Mouse (Mus musculus): ENCODE data around the gene Gm28035. TPM values are rescaled to one million over a fixed set of nuclear protein-coding genes. Genes with fewer than 3 reads are reported as not detected.

Gm28035 gene
- polyA plus RNA-seq, 1 experiment from 2014 or later = not detected

- no peak for DNase-seq (ENCODE audit: low spot score)
- Histone ChIP-seq H3K4me3 (no peak overlapping the region), H3K27me3 (ENCODE audit: insufficient read depth, poor library complexity, severe bottlenecking) (no peaks in the 10 kb centered on the region), H3K27ac (no peak overlapping the region), H3K9me3 (no peaks in the 10 kb centered on the region), H3K4me1 (replicated peaks) (no peaks in the 10 kb centered on the region), H3K36me3 (peaks cover 100% of the 10 kb centered on the region)
- 89% methylated on average over 5 of the region's 5 CpGs for WGBS
These were observed 59.6 kb downstream of the Gm28035 start for GRCm38 (mm10) chr2:30299966-30300365.

GRCm38 (mm10) chr2:30306087-30306486 lies 65.7 kb downstream of the Gm28035 start:
- Histone ChIP-seq H3K9me3 (no peaks in the 10 kb centered on the region), H3K4me3 (no peak overlapping the region), H3K27me3 (ENCODE audit: insufficient read depth, poor library complexity, severe bottlenecking) (no peaks in the 10 kb centered on the region), H3K36me3 (peaks cover 100% of the 10 kb centered on the region), H3K4me1 (replicated peaks) (no peaks in the 10 kb centered on the region), H3K27ac (no peak overlapping the region)
- 95% methylated on average over 7 of the region's 7 CpGs for WGBS
- no peak for DNase-seq (ENCODE audit: low spot score)

- H3K36me3 ChIP-seq = peaks cover 98% of the 10 kb centered on the region
- 92% methylated on average over 3 of the region's 3 CpGs for WGBS
- H3K9me3 ChIP-seq = no peaks in the 10 kb centered on the region
- no peaks in the 10 kb centered on the region for H3K4me1 ChIP-seq (replicated peaks)
- no peaks in the 10 kb centered on the region for H3K27me3 ChIP-seq (ENCODE audit: insufficient read depth, poor library complexity, severe bottlenecking)
- no peak overlapping the region for H3K4me3 ChIP-seq
- no peak for DNase-seq (ENCODE audit: low spot score)
- no peak overlapping the region for H3K27ac ChIP-seq
These were observed 69.0 kb downstream of the Gm28035 start for GRCm38 (mm10) chr2:30309351-30309750.

GRCm38 (mm10) chr2:30311481-30311880 lies 71.1 kb downstream of the Gm28035 start:
- 94% methylated on average over 2 of the region's 2 CpGs for WGBS
- H3K36me3 ChIP-seq = peaks cover 98% of the 10 kb centered on the region
- H3K27ac ChIP-seq = no peak overlapping the region
- H3K4me3 ChIP-seq = no peak overlapping the region
- H3K9me3 ChIP-seq = no peaks in the 10 kb centered on the region
- no peaks in the 10 kb centered on the region for H3K4me1 ChIP-seq (replicated peaks)
- H3K27me3 ChIP-seq (ENCODE audit: insufficient read depth, poor library complexity, severe bottlenecking) = no peaks in the 10 kb centered on the region
- no peak for DNase-seq (ENCODE audit: low spot score)

- no peak overlapping the region for H3K4me3 ChIP-seq
- H3K36me3 ChIP-seq = peaks cover 98% of the 10 kb centered on the region
- H3K9me3 ChIP-seq = no peaks in the 10 kb centered on the region
- no peak for DNase-seq (ENCODE audit: low spot score)
- no peaks in the 10 kb centered on the region for H3K27me3 ChIP-seq (ENCODE audit: insufficient read depth, poor library complexity, severe bottlenecking)
- no peak overlapping the region for H3K27ac ChIP-seq
- H3K4me1 ChIP-seq (replicated peaks) = no peaks in the 10 kb centered on the region
- WGBS = 93% methylated on average over 4 of the region's 4 CpGs
These were observed 75.8 kb downstream of the Gm28035 start for GRCm38 (mm10) chr2:30316136-30316535.

GRCm38 (mm10) chr2:30316955-30317354 lies 76.6 kb downstream of the Gm28035 start:
- DNase-seq (ENCODE audit: low spot score) = no peak
- Histone ChIP-seq H3K27me3 (ENCODE audit: insufficient read depth, poor library complexity, severe bottlenecking) (no peaks in the 10 kb centered on the region), H3K4me3 (no peak overlapping the region), H3K27ac (no peak overlapping the region), H3K4me1 (replicated peaks) (no peaks in the 10 kb centered on the region), H3K36me3 (peaks cover 100% of the 10 kb centered on the region), H3K9me3 (no peaks in the 10 kb centered on the region)
- WGBS = 96% methylated on average over 5 of the region's 5 CpGs

- no peak for DNase-seq (ENCODE audit: low spot score)
These were observed 78.9 kb downstream of the Gm28035 start for GRCm38 (mm10) chr2:30319260-30319659.

GRCm38 (mm10) chr2:30323111-30323510 lies 82.7 kb downstream of the Gm28035 start:
- Histone ChIP-seq H3K9me3 (no peaks in the 10 kb centered on the region), H3K36me3 (peaks cover 100% of the 10 kb centered on the region)
- WGBS = 93% methylated on average over 7 of the region's 7 CpGs

More at GRCm38 (mm10) chr2:30319260-30319659, 78.9 kb downstream of the Gm28035 start:
- Histone ChIP-seq H3K27me3 (ENCODE audit: insufficient read depth, poor library complexity, severe bottlenecking) (no peaks in the 10 kb centered on the region), H3K9me3 (no peaks in the 10 kb centered on the region), H3K4me3 (no peak overlapping the region), H3K36me3 (peaks cover 100% of the 10 kb centered on the region), H3K27ac (no peak overlapping the region), H3K4me1 (replicated peaks) (no peaks in the 10 kb centered on the region)
- WGBS = 93% methylated on average over 4 of the region's 4 CpGs

GRCm38 (mm10) chr2:30325296-30325695 lies 84.9 kb downstream of the Gm28035 start:
- Histone ChIP-seq H3K27me3 (ENCODE audit: insufficient read depth, poor library complexity, severe bottlenecking) (no peaks in the 10 kb centered on the region), H3K36me3 (peaks cover 100% of the 10 kb centered on the region), H3K9me3 (no peaks in the 10 kb centered on the region), H3K27ac (no peak overlapping the region), H3K4me3 (no peak overlapping the region), H3K4me1 (replicated peaks) (no peaks in the 10 kb centered on the region)
- WGBS = 95% methylated on average over 5 of the region's 5 CpGs
- DNase-seq (ENCODE audit: low spot score) = no peak

More at GRCm38 (mm10) chr2:30323111-30323510, 82.7 kb downstream of the Gm28035 start:
- Histone ChIP-seq H3K27ac (no peak overlapping the region), H3K27me3 (ENCODE audit: insufficient read depth, poor library complexity, severe bottlenecking) (no peaks in the 10 kb centered on the region), H3K4me1 (replicated peaks) (no peaks in the 10 kb centered on the region), H3K4me3 (no peak overlapping the region)
- no peak for DNase-seq (ENCODE audit: low spot score)

GRCm38 (mm10) chr2:30327276-30327675 lies 86.9 kb downstream of the Gm28035 start:
- DNase-seq (ENCODE audit: low spot score) = no peak
- no peak overlapping the region for H3K4me3 ChIP-seq
- H3K27me3 ChIP-seq (ENCODE audit: insufficient read depth, poor library complexity, severe bottlenecking) = no peaks in the 10 kb centered on the region
- no peak overlapping the region for H3K27ac ChIP-seq
- 95% methylated on average over 7 of the region's 7 CpGs for WGBS
- H3K36me3 ChIP-seq = peaks cover 100% of the 10 kb centered on the region
- no peaks in the 10 kb centered on the region for H3K4me1 ChIP-seq (replicated peaks)
- H3K9me3 ChIP-seq = no peaks in the 10 kb centered on the region

- WGBS = 93% methylated on average over 3 of the region's 3 CpGs
- peaks cover 100% of the 10 kb centered on the region for H3K36me3 ChIP-seq
These were observed 88.4 kb downstream of the Gm28035 start for GRCm38 (mm10) chr2:30328791-30329190.

More at GRCm38 (mm10) chr2:30328791-30329190, 88.4 kb downstream of the Gm28035 start:
- Histone ChIP-seq H3K4me3 (no peak overlapping the region), H3K27me3 (ENCODE audit: insufficient read depth, poor library complexity, severe bottlenecking) (no peaks in the 10 kb centered on the region), H3K4me1 (replicated peaks) (no peaks in the 10 kb centered on the region), H3K9me3 (no peaks in the 10 kb centered on the region), H3K27ac (no peak overlapping the region)
- no peak for DNase-seq (ENCODE audit: low spot score)

Other genes starting within 250 kb of the Gm28035 start
- 27.3 and 36.7 TPM in 2 replicates for gene Wdr34, start 191.7 kb upstream of the Gm28035 start, polyA plus RNA-seq (2016; fragmentation: Nextera tagmentation; extraction: Ambion mirVana)
- 607 and 799 TPM in 2 replicates for gene Set, start 183.2 kb upstream of the Gm28035 start, polyA plus RNA-seq (2016; fragmentation: Nextera tagmentation; extraction: Ambion mirVana)
- gene Pkn3, start 162.9 kb upstream of the Gm28035 start, polyA plus RNA-seq (2016; fragmentation: Nextera tagmentation; extraction: Ambion mirVana) = 9.7 TPM in 2 replicates
- gene Zdhhc12, start 146.9 kb upstream of the Gm28035 start, polyA plus RNA-seq (2016; fragmentation: Nextera tagmentation; extraction: Ambion mirVana) = 37.6 and 41.5 TPM in 2 replicates
- gene Zer1, start 116.0 kb upstream of the Gm28035 start, polyA plus RNA-seq (2016; fragmentation: Nextera tagmentation; extraction: Ambion mirVana) = 6.5 and 8.7 TPM in 2 replicates
- 6.9 and 10.2 TPM in 2 replicates for gene Tbc1d13, start 106.8 kb upstream of the Gm28035 start, polyA plus RNA-seq (2016; fragmentation: Nextera tagmentation; extraction: Ambion mirVana)
- 15.9 and 17.5 TPM in 2 replicates for gene Endog, start 69.1 kb upstream of the Gm28035 start, polyA plus RNA-seq (2016; fragmentation: Nextera tagmentation; extraction: Ambion mirVana)
- gene Spout1, start 62.1 kb upstream of the Gm28035 start, polyA plus RNA-seq (2016; fragmentation: Nextera tagmentation; extraction: Ambion mirVana) = 79.7 and 87.6 TPM in 2 replicates
- 9.0 and 11.4 TPM in 2 replicates for gene Kyat1, start 34.7 kb upstream of the Gm28035 start, polyA plus RNA-seq (2016; fragmentation: Nextera tagmentation; extraction: Ambion mirVana)
- gene Lrrc8a, start 2.9 kb upstream of the Gm28035 start, polyA plus RNA-seq (2016; fragmentation: Nextera tagmentation; extraction: Ambion mirVana) = 38.3 and 43.4 TPM in 2 replicates
- 3.1 and 5.5 TPM in 2 replicates for gene Phyhd1, start 25.6 kb downstream of the Gm28035 start, polyA plus RNA-seq (2016; fragmentation: Nextera tagmentation; extraction: Ambion mirVana)
- gene Gm28038, start 40.5 kb downstream of the Gm28035 start, polyA plus RNA-seq (2016; fragmentation: Nextera tagmentation; extraction: Ambion mirVana) = not detected in 2 replicates
- 25.7 and 26.6 TPM in 2 replicates for gene Dolk, start 45.8 kb downstream of the Gm28035 start, polyA plus RNA-seq (2016; fragmentation: Nextera tagmentation; extraction: Ambion mirVana)
- gene Nup188, start 45.8 kb downstream of the Gm28035 start, polyA plus RNA-seq (2016; fragmentation: Nextera tagmentation; extraction: Ambion mirVana) = 62.2 and 62.6 TPM in 2 replicates
- 80.5 and 89.3 TPM in 2 replicates for gene Sh3glb2, start 118.8 kb downstream of the Gm28035 start, polyA plus RNA-seq (2016; fragmentation: Nextera tagmentation; extraction: Ambion mirVana)
- gene Miga2, start 123.7 kb downstream of the Gm28035 start, polyA plus RNA-seq (2016; fragmentation: Nextera tagmentation; extraction: Ambion mirVana) = 29.7 and 33.6 TPM in 2 replicates
- gene Dolpp1, start 151.7 kb downstream of the Gm28035 start, polyA plus RNA-seq (2016; fragmentation: Nextera tagmentation; extraction: Ambion mirVana) = 52.9 and 55.6 TPM in 2 replicates
- gene Crat, start 175.2 kb downstream of the Gm28035 start, polyA plus RNA-seq (2016; fragmentation: Nextera tagmentation; extraction: Ambion mirVana) = 22.4 and 26.7 TPM in 2 replicates
- gene Ptpa, start 175.5 kb downstream of the Gm28035 start, polyA plus RNA-seq (2016; fragmentation: Nextera tagmentation; extraction: Ambion mirVana) = 149 and 151 TPM in 2 replicates
- 3.1 and 3.3 TPM in 2 replicates for gene Ier5l, start 233.7 kb downstream of the Gm28035 start, polyA plus RNA-seq (2016; fragmentation: Nextera tagmentation; extraction: Ambion mirVana)